Mouse (Mus musculus) heart, postnatal 14 days (tissue): ENCODE measurements around the gene Dicer1. TPM values are rescaled to one million over a fixed set of nuclear protein-coding genes. Genes with fewer than 3 reads are reported as not detected.

ENCODE experiments used
- DNase-seq, 2 experiments: peaks; one replicate each; pipeline ENCODE4 v3.0.0; 2021 to 2022
- intact Hi-C: fragments of 180-260 bp; cut with DNase I; formaldehyde crosslinking; loops from one replicate; pipeline ENCODE4 v1.15.1; 2025
- total RNA-seq, 2 experiments: library from RNA; stranded (reverse); gene quantifications; 2 replicates each; pipeline ENCODE4 v1.2.3; 2021

The Dicer1 gene
- total RNA-seq, 2 experiments from 2014 or later, result 33.6 to 35.1 TPM

GRCm38 (mm10) chr12:104684411-104684931, 67.3 kb downstream of the Dicer1 start:
- DNase-seq, result no peak
- intact Hi-C loops, result no loop called here

- no peak for DNase-seq
- intact Hi-C loops, result no loop called here
Measured at GRCm38 (mm10) chr12:104679819-104680132, 72.0 kb downstream of the Dicer1 start.

GRCm38 (mm10) chr12:104679121-104679818, 72.5 kb downstream of the Dicer1 start:
- intact Hi-C loops, result no loop called here
- no peak for DNase-seq

GRCm38 (mm10) chr12:104678462-104678861, 73.3 kb downstream of the Dicer1 start:
- DNase-seq, result no peak

GRCm38 (mm10) chr12:104677371-104677924, 74.3 kb downstream of the Dicer1 start:
- DNase-seq, result no peak
- intact Hi-C loops, result no loop called here

More at GRCm38 (mm10) chr12:104678462-104678861, 73.3 kb downstream of the Dicer1 start:
- intact Hi-C loops, result no loop called here

GRCm38 (mm10) chr12:104676535-104677370, 75.0 kb downstream of the Dicer1 start:
- intact Hi-C loops, result no loop called here

GRCm38 (mm10) chr12:104672976-104673375, 78.8 kb downstream of the Dicer1 start:
- DNase-seq, result no peak

More at GRCm38 (mm10) chr12:104676535-104677370, 75.0 kb downstream of the Dicer1 start:
- DNase-seq, result no peak

GRCm38 (mm10) chr12:104672406-104672805, 79.3 kb downstream of the Dicer1 start:
- intact Hi-C loops, result no loop called here
- DNase-seq, result peak; percentile 20 to 39

More at GRCm38 (mm10) chr12:104672976-104673375, 78.8 kb downstream of the Dicer1 start:
- intact Hi-C loops, result no loop called here

- intact Hi-C loops, result no loop called here
- DNase-seq, result no peak
Measured at GRCm38 (mm10) chr12:104667846-104668245, 83.9 kb downstream of the Dicer1 start.

- DNase-seq, result no peak
- intact Hi-C loops, result no loop called here
Measured at GRCm38 (mm10) chr12:104665951-104666350, 85.8 kb downstream of the Dicer1 start.

GRCm38 (mm10) chr12:104665521-104665920, 86.2 kb downstream of the Dicer1 start:
- intact Hi-C loops, result no loop called here
- no peak for DNase-seq

- intact Hi-C loops, result no loop called here
- DNase-seq, result no peak
Measured at GRCm38 (mm10) chr12:104656146-104656545, 95.6 kb downstream of the Dicer1 start.

GRCm38 (mm10) chr12:104655006-104655405, 96.7 kb downstream of the Dicer1 start:
- intact Hi-C loops, result no loop called here
- no peak for DNase-seq

GRCm38 (mm10) chr12:104652021-104652420, 99.7 kb downstream of the Dicer1 start:
- intact Hi-C loops, result no loop called here
- DNase-seq, result no peak

GRCm38 (mm10) chr12:104651269-104651668, 100.5 kb downstream of the Dicer1 start:
- intact Hi-C loops, result no loop called here

GRCm38 (mm10) chr12:104650510-104651260, 101.1 kb downstream of the Dicer1 start:
- intact Hi-C loops, result no loop called here
- no peak for DNase-seq

More at GRCm38 (mm10) chr12:104651269-104651668, 100.5 kb downstream of the Dicer1 start:
- DNase-seq, result no peak

- no peak for DNase-seq
- intact Hi-C loops, result no loop called here
Measured at GRCm38 (mm10) chr12:104648366-104648765, 103.4 kb downstream of the Dicer1 start.

- peak; percentile 11 to 22 for DNase-seq
- intact Hi-C loops, result no loop called here
Measured at GRCm38 (mm10) chr12:104642337-104642736, 109.4 kb downstream of the Dicer1 start.

GRCm38 (mm10) chr12:104640934-104641333, 110.8 kb downstream of the Dicer1 start:
- peak; percentile 50 to 66 for DNase-seq
- intact Hi-C loops, result no loop called here

GRCm38 (mm10) chr12:104638156-104638555, 113.6 kb downstream of the Dicer1 start:
- intact Hi-C loops, result no loop called here
- DNase-seq, result no peak
